Mouse (Mus musculus) left cerebral cortex, postnatal 25 days (tissue): ENCODE measurements at regions not wholly inside any gene's neighbourhood (a gene's known extent, or its start where the extent isn't known, plus 50 kb on each side); places are given as distances from the start of the nearest gene placed in this dataset.

Experiments used
- DNase-seq, 2 experiments: peaks; one replicate each; pipeline ENCODE4 v3.0.0; 2022; ENCODE audit warnings: low spot score in 2 of 2, mixed read lengths in 1 of 2
- intact Hi-C: fragments of 180-260 bp; cut with DNase I; formaldehyde crosslinking; loops from one replicate; pipeline ENCODE4 v1.15.1; 2025

DNA sequence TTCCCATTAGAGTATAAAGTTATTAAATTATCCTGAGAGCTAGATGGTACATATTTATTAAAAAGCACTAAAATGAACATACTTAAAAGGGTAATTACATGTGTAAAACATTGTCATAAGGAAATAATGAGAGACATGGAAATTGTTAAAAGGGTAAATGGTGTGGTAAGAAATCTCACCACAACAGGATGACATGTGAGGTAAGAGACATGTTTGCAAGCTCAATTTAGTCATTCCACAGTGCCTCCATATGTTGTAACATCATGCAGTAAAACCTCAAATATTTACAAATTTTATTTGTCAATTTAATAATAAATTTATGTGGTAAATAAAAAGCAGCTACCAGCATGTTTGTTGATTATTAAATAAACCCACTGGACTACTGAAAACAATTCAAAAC is 355.4 kb downstream of the 4930474N05Rik start:
- intact Hi-C loops = no loop called here
- no peak for DNase-seq

GRCm38 (mm10) chr14:36414656-36415273 is 320.0 kb downstream of the 4930474N05Rik start:
- DNase-seq = no peak
- intact Hi-C loops = no loop called here

DNA sequence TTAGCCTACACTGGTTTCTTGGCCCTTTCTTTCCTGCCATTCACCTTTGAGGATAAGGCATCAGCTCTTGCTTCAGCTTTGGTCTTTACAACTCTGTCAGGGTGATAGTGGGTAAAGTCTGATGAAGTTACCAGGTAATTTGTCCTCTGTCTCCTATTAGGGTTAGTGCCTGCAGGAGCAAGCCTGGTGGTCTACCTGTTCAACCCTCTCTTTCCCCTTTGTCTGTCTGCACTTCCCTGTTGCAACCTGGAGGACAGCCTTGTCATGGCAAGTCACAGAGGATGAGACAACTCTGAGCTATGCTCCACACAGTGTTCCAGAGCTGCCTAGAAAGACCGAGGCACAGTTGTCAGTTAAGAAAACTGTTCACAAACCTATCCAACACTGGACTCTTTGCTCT is 319.5 kb downstream of the 4930474N05Rik start:
- no peak for DNase-seq
- intact Hi-C loops = no loop called here
